Mouse (Mus musculus): ENCODE results near the gene Ism1. TPM values are rescaled to one million over a fixed set of nuclear protein-coding genes. Genes with fewer than 3 reads are reported as not detected.
A peak's percentile ranks its signal among the peaks of the same experiment; 100 is the strongest.

Ism1 gene
- polyA plus RNA-seq, 1 experiment from 2014 or later, result 0.44 TPM

- DNase-seq (ENCODE audit: low spot score), result no peak
- Histone ChIP-seq H3K9me3 (ENCODE audit: control insufficient read depth, low read length) (no peaks in the 10 kb centered on the region), H3K4me2 (ENCODE audit: low read depth, low read length, severe bottlenecking) (no peak overlapping the region), H3K4me1 (replicated peaks; ENCODE audit: control insufficient read depth, insufficient read depth, low read length) (no peaks in the 10 kb centered on the region; the same call in 1 of the 2 replicates), H3K27ac (ENCODE audit: low read depth, low read length) (no peak overlapping the region), H3K36me3 (ENCODE audit: control insufficient read depth, insufficient read depth, low read length) (no peaks in the 10 kb centered on the region), H3K4me3 (ENCODE audit: low read depth, low read length) (no peak overlapping the region), H3K9ac (ENCODE audit: low read length) (no peak overlapping the region), H3K27me3 (ENCODE audit: control insufficient read depth, insufficient read depth, low read length) (peaks cover 12% of the 10 kb centered on the region; the same call in 1 of the 2 replicates)
- 65% methylated on average over 2 of the region's 2 CpGs for WGBS
- ATAC-seq (replicated peaks; ENCODE audit: low FRiP score), result no peak
These were observed 5.6 kb upstream of the Ism1 start for GRCm38 (mm10) chr2:139672371-139672770.

DNA sequence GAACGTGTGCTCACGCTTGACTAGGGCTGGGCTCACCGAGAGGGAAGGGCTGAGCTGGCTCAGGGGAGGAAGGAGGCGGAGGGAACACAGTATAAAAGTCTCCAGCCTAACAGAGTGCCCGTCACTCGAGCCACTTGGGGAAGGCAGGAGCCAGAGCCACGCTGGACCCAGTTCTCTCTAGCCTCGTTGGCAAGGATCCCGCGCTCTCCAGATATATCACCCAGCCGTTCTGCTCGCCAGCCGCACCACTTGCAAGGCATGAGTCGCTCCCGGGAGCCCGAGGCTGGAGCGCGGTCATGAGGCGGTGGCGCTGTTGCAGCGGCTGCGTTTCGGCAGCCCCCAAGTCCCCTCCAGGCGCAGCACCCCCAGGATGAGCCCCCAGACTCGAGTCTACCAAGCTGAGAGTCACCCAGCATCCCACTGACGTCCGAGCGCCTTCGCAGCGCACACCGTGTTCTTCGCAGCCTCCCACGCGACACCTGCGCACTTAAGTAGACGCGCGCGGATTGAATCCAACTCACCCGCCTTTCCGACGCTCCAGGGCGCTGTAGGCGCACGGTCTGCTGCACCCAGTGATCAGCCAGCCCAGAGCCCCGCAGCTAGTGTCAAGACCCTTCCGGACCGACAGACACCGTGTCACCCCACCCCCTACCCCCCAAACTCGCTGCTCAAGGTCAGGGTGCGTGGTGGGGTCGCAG, 764 bp upstream of the Ism1 start:
- 0% methylated on average over 46 of the region's 52 CpGs for WGBS
- DNase-seq (ENCODE audit: low spot score) (peak; percentile 81), ATAC-seq (replicated peaks; ENCODE audit: low FRiP score) (peak; percentile 57)
- peaks cover 21% of the 10 kb centered on the region for H3K27me3 ChIP-seq (ENCODE audit: control insufficient read depth, insufficient read depth, low read length)
- no peaks in the 10 kb centered on the region for H3K36me3 ChIP-seq (ENCODE audit: control insufficient read depth, insufficient read depth, low read length)
- H3K4me3 ChIP-seq (ENCODE audit: low read depth, low read length), result peak overlapping the region; percentile 84
- no peaks in the 10 kb centered on the region for H3K9me3 ChIP-seq (ENCODE audit: control insufficient read depth, low read length)
- H3K27ac ChIP-seq (ENCODE audit: low read depth, low read length), result no peak overlapping the region
- H3K9ac ChIP-seq (ENCODE audit: low read length), result peak overlapping the region; percentile 84
- H3K4me2 ChIP-seq (ENCODE audit: low read depth, low read length, severe bottlenecking), result peak overlapping the region; percentile 99
- H3K4me1 ChIP-seq (replicated peaks; ENCODE audit: control insufficient read depth, insufficient read depth, low read length), result no peaks in the 10 kb centered on the region; the same call in 1 of the 2 replicates

GRCm38 (mm10) chr2:139678275-139679140, 530 bp downstream of the Ism1 start:
- WGBS, result 1% methylated on average over 44 of the region's 84 CpGs
- peak; percentile 86 for ATAC-seq (replicated peaks; ENCODE audit: low FRiP score)
- H3K27me3 ChIP-seq (ENCODE audit: control insufficient read depth, insufficient read depth, low read length), result peaks cover 21% of the 10 kb centered on the region

GRCm38 (mm10) chr2:139682540-139682939, 4.6 kb downstream of the Ism1 start:
- no peaks in the 10 kb centered on the region for H3K36me3 ChIP-seq (ENCODE audit: control insufficient read depth, insufficient read depth, low read length)
- peaks cover 8% of the 10 kb centered on the region for H3K27me3 ChIP-seq (ENCODE audit: control insufficient read depth, insufficient read depth, low read length)
- no peak overlapping the region for H3K27ac ChIP-seq (ENCODE audit: low read depth, low read length)
- no peak overlapping the region for H3K9ac ChIP-seq (ENCODE audit: low read length)
- ATAC-seq (replicated peaks; ENCODE audit: low FRiP score) (no peak), DNase-seq (ENCODE audit: low spot score) (no peak)
- H3K4me1 ChIP-seq (replicated peaks; ENCODE audit: control insufficient read depth, insufficient read depth, low read length), result no peaks in the 10 kb centered on the region; the same call in 1 of the 2 replicates
- WGBS, result 70% methylated on average over 3 of the region's 3 CpGs
- no peak overlapping the region for H3K4me2 ChIP-seq (ENCODE audit: low read depth, low read length, severe bottlenecking)
- H3K9me3 ChIP-seq (ENCODE audit: control insufficient read depth, low read length), result no peaks in the 10 kb centered on the region
- H3K4me3 ChIP-seq (ENCODE audit: low read depth, low read length), result no peak overlapping the region

More at GRCm38 (mm10) chr2:139678275-139679140, 530 bp downstream of the Ism1 start:
- Histone ChIP-seq H3K4me1 (replicated peaks; ENCODE audit: control insufficient read depth, insufficient read depth, low read length) (no peaks in the 10 kb centered on the region; the same call in 1 of the 2 replicates), H3K4me2 (ENCODE audit: low read depth, low read length, severe bottlenecking) (peak overlapping the region; percentile 99), H3K9me3 (ENCODE audit: control insufficient read depth, low read length) (no peaks in the 10 kb centered on the region), H3K27ac (ENCODE audit: low read depth, low read length) (no peak overlapping the region), H3K9ac (ENCODE audit: low read length) (peak overlapping the region; percentile 84), H3K36me3 (ENCODE audit: control insufficient read depth, insufficient read depth, low read length) (no peaks in the 10 kb centered on the region), H3K4me3 (ENCODE audit: low read depth, low read length) (peak overlapping the region; percentile 84)
- DNase-seq (ENCODE audit: low spot score), result peak; percentile 83

GRCm38 (mm10) chr2:139689442-139690003, 11.5 kb downstream of the Ism1 start:
- DNase-seq (ENCODE audit: low spot score) (no peak), ATAC-seq (replicated peaks; ENCODE audit: low FRiP score) (no peak)
- Histone ChIP-seq H3K9me3 (ENCODE audit: control insufficient read depth, low read length) (no peaks in the 10 kb centered on the region), H3K4me1 (replicated peaks; ENCODE audit: control insufficient read depth, insufficient read depth, low read length) (no peaks in the 10 kb centered on the region), H3K27ac (ENCODE audit: low read depth, low read length) (no peak overlapping the region), H3K4me3 (ENCODE audit: low read depth, low read length) (no peak overlapping the region), H3K27me3 (ENCODE audit: control insufficient read depth, insufficient read depth, low read length) (no peaks in the 10 kb centered on the region), H3K4me2 (ENCODE audit: low read depth, low read length, severe bottlenecking) (no peak overlapping the region), H3K36me3 (ENCODE audit: control insufficient read depth, insufficient read depth, low read length) (no peaks in the 10 kb centered on the region), H3K9ac (ENCODE audit: low read length) (no peak overlapping the region)
- 87% methylated on average over 1 of the region's 1 CpGs for WGBS

- Histone ChIP-seq H3K27me3 (ENCODE audit: control insufficient read depth, insufficient read depth, low read length) (no peaks in the 10 kb centered on the region), H3K4me2 (ENCODE audit: low read depth, low read length, severe bottlenecking) (no peak overlapping the region), H3K9ac (ENCODE audit: low read length) (no peak overlapping the region), H3K4me1 (replicated peaks; ENCODE audit: control insufficient read depth, insufficient read depth, low read length) (no peaks in the 10 kb centered on the region), H3K4me3 (ENCODE audit: low read depth, low read length) (no peak overlapping the region), H3K36me3 (ENCODE audit: control insufficient read depth, insufficient read depth, low read length) (no peaks in the 10 kb centered on the region), H3K9me3 (ENCODE audit: control insufficient read depth, low read length) (no peaks in the 10 kb centered on the region), H3K27ac (ENCODE audit: low read depth, low read length) (no peak overlapping the region)
- no peak for DNase-seq (ENCODE audit: low spot score)
- 91% methylated on average over 3 of the region's 3 CpGs for WGBS
- ATAC-seq (replicated peaks; ENCODE audit: low FRiP score), result no peak
These were observed 15.5 kb downstream of the Ism1 start for GRCm38 (mm10) chr2:139693521-139693920.

- H3K4me2 ChIP-seq (ENCODE audit: low read depth, low read length, severe bottlenecking), result no peak overlapping the region
- no peak overlapping the region for H3K4me3 ChIP-seq (ENCODE audit: low read depth, low read length)
- no peak overlapping the region for H3K27ac ChIP-seq (ENCODE audit: low read depth, low read length)
- no peaks in the 10 kb centered on the region for H3K36me3 ChIP-seq (ENCODE audit: control insufficient read depth, insufficient read depth, low read length)
- H3K9me3 ChIP-seq (ENCODE audit: control insufficient read depth, low read length), result no peaks in the 10 kb centered on the region
- H3K4me1 ChIP-seq (replicated peaks; ENCODE audit: control insufficient read depth, insufficient read depth, low read length), result no peaks in the 10 kb centered on the region
- no peak overlapping the region for H3K9ac ChIP-seq (ENCODE audit: low read length)
- no peak for DNase-seq (ENCODE audit: low spot score)
- ATAC-seq (replicated peaks; ENCODE audit: low FRiP score), result no peak
- H3K27me3 ChIP-seq (ENCODE audit: control insufficient read depth, insufficient read depth, low read length), result no peaks in the 10 kb centered on the region
- WGBS, result 50% methylated on average over 5 of the region's 5 CpGs
These were observed 16.7 kb downstream of the Ism1 start for GRCm38 (mm10) chr2:139694638-139695037.

- DNase-seq (ENCODE audit: low spot score), result no peak
- 78% methylated on average over 2 of the region's 2 CpGs for WGBS
- no peak overlapping the region for H3K4me2 ChIP-seq (ENCODE audit: low read depth, low read length, severe bottlenecking)
- no peak overlapping the region for H3K9ac ChIP-seq (ENCODE audit: low read length)
- no peak for ATAC-seq (replicated peaks; ENCODE audit: low FRiP score)
- no peaks in the 10 kb centered on the region for H3K36me3 ChIP-seq (ENCODE audit: control insufficient read depth, insufficient read depth, low read length)
- H3K27ac ChIP-seq (ENCODE audit: low read depth, low read length), result no peak overlapping the region
- H3K4me1 ChIP-seq (replicated peaks; ENCODE audit: control insufficient read depth, insufficient read depth, low read length), result no peaks in the 10 kb centered on the region
- no peaks in the 10 kb centered on the region for H3K9me3 ChIP-seq (ENCODE audit: control insufficient read depth, low read length)
- no peak overlapping the region for H3K4me3 ChIP-seq (ENCODE audit: low read depth, low read length)
- no peaks in the 10 kb centered on the region for H3K27me3 ChIP-seq (ENCODE audit: control insufficient read depth, insufficient read depth, low read length)
These were observed 18.6 kb downstream of the Ism1 start for GRCm38 (mm10) chr2:139696578-139696977.
